Mouse (Mus musculus): ENCODE measurements around the gene Irf5.

DNA sequence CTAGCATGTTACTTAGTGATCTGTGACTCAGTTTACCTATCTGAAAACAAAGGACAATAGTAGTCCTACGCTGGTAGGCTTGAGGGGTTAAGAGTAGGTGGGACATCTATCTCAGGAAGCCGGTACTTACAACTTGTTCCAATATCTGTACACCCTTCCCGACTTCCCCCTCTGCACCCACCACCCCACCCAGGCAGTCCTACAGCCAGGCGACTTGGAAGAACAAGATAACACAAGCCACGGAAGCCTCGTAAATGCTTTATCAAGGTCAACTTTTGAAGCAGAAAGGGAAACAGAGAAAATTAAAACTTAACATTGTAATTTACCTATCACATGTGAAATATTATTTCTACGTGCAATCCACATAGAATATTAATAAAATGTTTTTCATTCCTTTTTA is 26.2 kb upstream of the Irf5 start:
- no peak for TF ChIP-seq GATA1 (IDR thresholded peaks at IDR 0.05; ENCODE audit: borderline replicate concordance, low read length)
- TF ChIP-seq FLI1 (IDR thresholded peaks at IDR 0.05; ENCODE audit: low read length) = no peak

All from megakaryocyte, embryonic 14.5 days (primary cell).